Mouse (Mus musculus) liver, embryonic 14.5 days (tissue): ENCODE measurements at regions not wholly inside any gene's neighbourhood (a gene's known extent, or its start where the extent isn't known, plus 50 kb on each side); places are given as distances from the start of the nearest gene placed in this dataset.

Experiments
- CTCF ChIP-seq: IDR thresholded peaks from 2 replicates; pipeline ENCODE4 v1.5.1; 2016; ENCODE audit warnings: antibody characterized with exemption, low read depth, control low read depth
- EP300 ChIP-seq: IDR thresholded peaks from 2 replicates; pipeline ENCODE4 v1.6.1; 2016; ENCODE audit warnings: antibody characterized with exemption, low read depth

DNA sequence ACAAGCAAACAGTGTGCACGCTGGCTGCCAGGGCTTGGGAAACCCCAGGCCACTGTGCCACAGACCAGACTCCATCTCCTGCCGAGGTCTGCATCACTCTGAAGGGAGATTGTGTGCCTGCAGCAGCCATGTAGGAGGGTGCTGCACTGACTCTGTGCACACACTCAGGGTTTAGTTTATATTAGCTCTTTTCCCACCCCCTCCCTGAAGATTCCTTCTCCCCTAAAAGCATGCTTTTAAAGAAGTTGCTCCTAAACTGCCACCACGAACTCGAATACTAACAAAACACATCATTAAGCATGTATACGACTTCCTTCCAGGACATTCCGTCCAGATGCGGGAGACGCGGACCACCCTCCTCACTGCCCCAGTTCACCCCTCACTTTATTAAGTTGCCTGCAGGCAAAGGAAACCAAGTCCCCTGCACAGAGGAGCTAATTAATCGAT is 92.4 kb downstream of the Ets2 start:
- TF ChIP-seq CTCF (no peak), EP300 (no peak)
